Mouse (Mus musculus) liver, embryonic 14.5 days (tissue): Measurements from ENCODE around the gene Olfr374. TPM values are rescaled to one million over a fixed set of nuclear protein-coding genes. Genes with fewer than 3 reads are reported as not detected.
A peak's percentile ranks its signal among the peaks of the same experiment; 100 is the strongest.

Experiments
- ATAC-seq: fragments of 200-750 bp; cut with Nextera tagmentation; 2 replicates; pipeline ENCODE4 v1.8.0; 2017; ENCODE audit warnings: moderate number of reproducible peaks, mild to moderate bottlenecking, moderate library complexity; ENCODE audit not compliant: insufficient read depth
- DNase-seq, 3 experiments: peaks; one replicate each; pipeline ENCODE4 v3.0.0-alpha.2; 2012 to 2013; ENCODE audit warnings: low read depth in 3 of 3, low spot score in 3 of 3
- H3K27ac ChIP-seq: fragments of 300-500 bp; sonication (generic); 2 replicates; pipeline ENCODE4 v1.5.1; 2014; ENCODE audit warnings: moderate library complexity, mild to moderate bottlenecking, control low read depth, inconsistent platforms
- H3K27me3 ChIP-seq: fragments of 300-500 bp; sonication (generic); 2 replicates; pipeline ENCODE4 v1.6.1; 2014; ENCODE audit warnings: mild to moderate bottlenecking, low read length, moderate library complexity; ENCODE audit not compliant: control insufficient read depth, insufficient read depth
- H3K36me3 ChIP-seq: fragments of 300-500 bp; sonication (generic); replicated peaks from 2 replicates; pipeline ENCODE4 v1.6.1; 2014; ENCODE audit warnings: low read depth; ENCODE audit not compliant: control insufficient read depth, insufficient read depth
- H3K4me1 ChIP-seq, 2 experiments: fragments of 200-500 bp in 1 of 2; fragments of 300-500 bp in 1 of 2; sonication (generic) in 1 of 2; replicated peaks; 2 replicates each; pipeline ENCODE4 v1.6.1; 2012 to 2014; ENCODE audit warnings: antibody characterized with exemption in 1 of 2, inconsistent platforms in 1 of 2, low read length in 1 of 2; ENCODE audit not compliant: control insufficient read depth in 2 of 2, insufficient read depth in 2 of 2
- H3K4me2 ChIP-seq: fragments of 300-500 bp; sonication (generic); 2 replicates; pipeline ENCODE4 v1.6.1; 2014; ENCODE audit warnings: low read depth, mild to moderate bottlenecking, control low read depth, moderate library complexity
- H3K4me3 ChIP-seq, 2 experiments: fragments of 200-500 bp in 1 of 2; fragments of 300-500 bp in 1 of 2; sonication (generic) in 1 of 2; 2 replicates each; pipeline ENCODE4 v1.5.1; 2012 to 2014; ENCODE audit warnings: low read depth in 2 of 2, low read length in 2 of 2, mild to moderate bottlenecking in 2 of 2, control low read depth in 1 of 2, inconsistent platforms in 1 of 2, moderate library complexity in 1 of 2; ENCODE audit not compliant: insufficient read depth in 1 of 2
- H3K9ac ChIP-seq: fragments of 300-500 bp; sonication (generic); replicated peaks from 2 replicates; pipeline ENCODE4 v1.6.1; 2014; ENCODE audit warnings: mild to moderate bottlenecking, control low read depth, moderate library complexity
- H3K9me3 ChIP-seq: fragments of 300-500 bp; sonication (generic); 2 replicates; pipeline ENCODE4 v1.6.1; 2016; ENCODE audit warnings: low read length, mixed read lengths; ENCODE audit not compliant: control insufficient read depth
- CTCF ChIP-seq: IDR thresholded peaks from 2 replicates; pipeline ENCODE4 v1.5.1; 2016; ENCODE audit warnings: antibody characterized with exemption, low read depth, control low read depth
- EP300 ChIP-seq: IDR thresholded peaks from 2 replicates; pipeline ENCODE4 v1.6.1; 2016; ENCODE audit warnings: antibody characterized with exemption, low read depth
- WGBS: fragments of 180-500 bp; shearing (Covaris S2); extraction: QIAGEN DNeasy Blood & Tissue Kit; methylation state at CpG from one replicate; pipeline ENCODE4 v1.1.7; 2014; ENCODE audit not compliant: insufficient replicate concordance; 5-methylcytosine and 5-hydroxymethylcytosine counted together
- polyA plus RNA-seq, 2 experiments: library from polyadenylated mRNA; depleted of rRNA in 1 of 2; stranded (reverse) in 1 of 2; unstranded in 1 of 2; fragments of >200 nt; fragmentation: Nextera tagmentation in 1 of 2; extraction: Ambion mirVana in 1 of 2; gene quantifications; 2 replicates each; pipeline versions ENCODE4 v1.2.1 to v1.2.3; 2012 to 2014

The Olfr374 gene
- polyA plus RNA-seq, 2 experiments, result not detected

GRCm38 (mm10) chr8:72132891-72133290 is 26.1 kb downstream of the Olfr374 start:
- Histone ChIP-seq H3K4me2 (no peak overlapping the region), H3K9ac (no peak overlapping the region), H3K36me3 (no peaks in the 10 kb centered on the region), H3K9me3 (no peaks in the 10 kb centered on the region), H3K27ac (no peak overlapping the region), H3K4me1 (peaks cover 0 to 15% of the 10 kb centered on the region in 2 experiments; a peak in 3 of 4 replicates), H3K4me3 (no peak overlapping the region), H3K27me3 (peaks cover 24% of the 10 kb centered on the region)
- DNase-seq, result no peak
- WGBS, result 41% methylated on average over 1 of the region's 1 CpGs
- no peak for TF ChIP-seq CTCF
- no peak for TF ChIP-seq EP300
- no peak for ATAC-seq

- no peak overlapping the region for H3K4me2 ChIP-seq
- no peak for DNase-seq
- no peaks in the 10 kb centered on the region for H3K9me3 ChIP-seq
- no peak overlapping the region for H3K9ac ChIP-seq
- WGBS, result 21% methylated on average over 1 of the region's 1 CpGs
- peaks cover 24% of the 10 kb centered on the region for H3K27me3 ChIP-seq
- TF ChIP-seq CTCF, result no peak
- no peak for TF ChIP-seq EP300
- no peak overlapping the region for H3K4me3 ChIP-seq
- peak; percentile 27; the same call in 1 of the 2 replicates for ATAC-seq
- no peak overlapping the region for H3K27ac ChIP-seq
- H3K36me3 ChIP-seq, result no peaks in the 10 kb centered on the region
- peaks cover 0 to 15% of the 10 kb centered on the region in 2 experiments; a peak in 3 of 4 replicates for H3K4me1 ChIP-seq
Measured at GRCm38 (mm10) chr8:72133507-72133906, 26.7 kb downstream of the Olfr374 start.

DNA sequence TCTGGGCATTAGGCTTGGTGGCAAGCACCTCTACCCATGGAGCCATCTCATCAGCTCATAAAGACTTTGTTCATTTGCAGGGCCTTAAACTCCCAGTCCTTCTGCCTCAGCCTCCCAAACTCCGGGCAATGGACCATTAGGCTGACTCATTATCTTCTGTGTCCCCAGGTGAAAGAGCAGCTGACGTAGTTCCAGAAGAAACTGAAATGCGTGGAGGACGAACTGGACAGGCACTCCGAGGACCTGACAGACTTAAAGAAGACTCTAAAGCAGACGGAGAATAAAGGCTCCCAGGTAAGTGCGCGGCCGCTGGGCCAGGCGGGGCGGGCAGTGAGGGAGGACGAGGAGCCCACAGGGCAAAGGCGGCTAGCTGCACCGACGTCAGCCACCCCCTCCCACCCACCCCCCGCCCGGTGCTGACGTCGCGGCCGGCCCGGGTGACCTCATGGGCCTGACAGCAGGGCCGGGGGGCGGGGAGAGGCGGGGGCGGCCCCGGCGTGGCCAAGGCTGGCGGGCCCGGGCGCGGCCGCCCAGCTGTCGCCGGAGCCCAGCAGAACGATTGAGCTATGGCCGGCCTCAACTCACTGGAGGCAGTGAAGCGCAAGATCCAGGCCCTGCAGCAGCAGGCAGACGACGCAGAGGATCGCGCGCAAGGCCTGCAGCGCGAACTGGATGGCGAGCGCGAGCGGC is 28.1 kb downstream of the Olfr374 start, which contains the start of gene Tpm4:
TSS of gene Tpm4 (plus strand) at position 220 of the 690 bp plus-strand sequence.
- no peaks in the 10 kb centered on the region for H3K36me3 ChIP-seq
- 2% methylated on average over 46 of the region's 49 CpGs for WGBS
- no peak for DNase-seq
- peak within 1 kb of the TSS; percentile 39; the same call in 1 of the 2 replicates for H3K27ac ChIP-seq
- peak within 1 kb of the TSS; percentile 68 for H3K9ac ChIP-seq
- peak within 1 kb of the TSS; percentile 59 to 68 for H3K4me3 ChIP-seq
- H3K9me3 ChIP-seq, result no peaks in the 10 kb centered on the region
- peak; percentile 60 for ATAC-seq
- no peak for TF ChIP-seq EP300
- TF ChIP-seq CTCF, result no peak
- peaks cover 24% of the 10 kb centered on the region for H3K27me3 ChIP-seq
- H3K4me1 ChIP-seq, result peaks cover 0 to 15% of the 10 kb centered on the region in 2 experiments; a peak in 3 of 4 replicates
- H3K4me2 ChIP-seq, result peak within 1 kb of the TSS; percentile 73

DNA sequence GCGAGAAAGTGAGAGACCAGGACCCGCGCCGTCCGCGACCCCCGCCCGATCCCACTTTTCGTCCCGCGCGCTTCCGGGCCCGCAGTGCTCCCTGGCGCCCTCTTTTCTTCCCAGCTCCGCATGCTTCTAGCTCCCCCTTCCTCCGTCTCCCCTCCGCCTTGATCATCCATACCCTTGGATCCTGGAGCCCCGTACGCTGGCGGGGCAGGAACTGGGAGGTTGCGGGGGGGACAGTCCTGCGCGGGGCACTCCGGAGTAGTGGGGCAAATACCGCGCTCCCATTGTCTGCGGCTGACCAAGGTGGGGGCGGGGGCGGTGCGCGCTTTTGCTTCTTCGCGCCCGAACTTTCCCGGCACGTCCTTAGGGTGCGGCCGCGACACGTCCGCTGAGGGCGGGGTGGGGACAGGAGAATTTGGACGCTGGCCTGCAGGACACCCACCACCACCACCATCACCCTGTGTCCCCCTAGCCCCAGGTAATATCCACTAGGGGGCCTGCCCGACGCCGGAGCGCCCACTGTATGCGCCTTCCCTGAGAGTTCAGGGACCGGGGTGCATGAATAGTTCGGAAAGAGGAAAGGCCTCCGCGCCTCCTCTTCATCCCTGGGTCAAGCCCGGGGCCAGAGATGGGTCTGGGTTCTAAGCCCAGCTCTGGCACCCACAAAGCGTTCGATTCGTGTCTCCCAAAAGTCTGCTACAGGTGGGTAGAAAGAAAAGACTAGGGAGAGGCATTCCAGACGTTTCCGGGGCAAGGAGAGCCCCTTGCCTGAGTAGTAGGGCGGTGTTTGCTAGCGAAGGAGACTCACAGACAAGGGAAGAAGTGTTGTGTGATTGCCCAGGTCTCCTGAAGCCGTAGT is 28.8 kb downstream of the Olfr374 start:
- Histone ChIP-seq H3K9me3 (no peaks in the 10 kb centered on the region), H3K36me3 (no peaks in the 10 kb centered on the region), H3K4me1 (peaks cover 0 to 15% of the 10 kb centered on the region in 2 experiments; a peak in 3 of 4 replicates), H3K9ac (peak overlapping the region; percentile 68), H3K4me2 (peak overlapping the region; percentile 73), H3K27ac (peak overlapping the region; percentile 39), H3K4me3 (peak overlapping the region; percentile 59 to 68), H3K27me3 (peaks cover 24% of the 10 kb centered on the region)
- TF ChIP-seq EP300 (no peak), CTCF (peak; percentile 30; the same call in 1 of the 2 replicates)
- WGBS, result under 1% methylated on average over 62 of the region's 62 CpGs
- ATAC-seq (peak; percentile 43), DNase-seq (no peak)
